In the genomic region with DNA sequence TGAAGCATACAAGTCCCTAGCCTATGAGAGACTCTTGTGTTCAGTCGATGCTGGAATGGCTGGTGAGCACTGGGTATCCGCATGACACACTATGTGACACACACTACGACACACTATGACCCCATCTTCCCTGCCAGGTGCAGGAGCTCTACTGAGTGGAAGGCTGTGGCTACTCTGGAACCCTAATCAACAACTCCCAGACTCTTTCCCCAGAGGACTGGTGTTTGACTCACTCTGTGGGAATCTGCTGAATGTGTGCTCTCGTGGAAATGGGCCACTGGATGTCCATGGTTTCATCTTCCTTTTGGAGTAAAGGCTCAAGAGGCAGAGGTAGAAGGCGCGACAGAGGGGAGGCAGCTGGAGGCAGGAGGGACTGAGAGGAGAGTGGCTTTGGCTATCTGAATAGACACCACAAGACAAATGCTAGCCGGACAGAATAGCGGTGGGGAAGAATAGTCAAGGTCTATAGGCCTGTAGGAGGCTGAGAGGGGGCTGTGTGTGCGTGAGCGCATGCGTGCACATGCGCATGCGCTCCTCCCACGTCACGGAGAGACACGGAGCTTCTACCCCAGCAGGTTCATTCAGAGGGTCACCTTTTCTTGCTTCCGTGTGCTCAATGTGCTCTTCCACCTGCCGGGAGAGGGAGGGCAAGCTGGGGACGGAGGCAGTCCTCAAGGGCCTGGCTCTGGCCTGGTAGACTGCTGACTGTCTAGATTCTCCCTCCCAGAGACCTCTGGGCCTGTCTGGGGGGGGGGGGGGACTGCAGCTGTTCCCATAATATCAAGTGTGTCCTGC, we compare ENCODE assay signal across 1 mouse cellular context.
TF ChIP-seq lines count a peak whose summit lies in the region.

No protein-coding gene starts in this region.

TF ChIP-seq in ES-E14, 5 proteins besides CTCF, POLR2A, EP300 and RAD21:
- TF ChIP-seq ZC3H11A (IDR thresholded peaks at IDR 0.05; ENCODE audit: borderline replicate concordance, low read depth, low read length): no peak
- TF ChIP-seq MAFK (IDR thresholded peaks at IDR 0.05; ENCODE audit: insufficient read depth, low read depth, low read length): no peak
- no peak for TF ChIP-seq HCFC1 (IDR thresholded peaks at IDR 0.05; ENCODE audit: borderline replicate concordance, insufficient read depth, low read length)
- TF ChIP-seq CHD2 (IDR thresholded peaks at IDR 0.05; ENCODE audit: low read depth, low read length): no peak
- no peak for TF ChIP-seq ZNF384 (IDR thresholded peaks at IDR 0.05; ENCODE audit: low read depth, low read length)
